Mouse (Mus musculus): ENCODE measurements at regions not wholly inside any gene's neighbourhood (a gene's known extent, or its start where the extent isn't known, plus 50 kb on each side); places are given as distances from the start of the nearest gene placed in this dataset.

- DNase-seq (ENCODE audit: low spot score) = no peak
Measured at GRCm38 (mm10) chr6:41121641-41122040, 86.3 kb upstream of the 2210010C04Rik start.

- DNase-seq (ENCODE audit: low spot score) = no peak
Measured at GRCm38 (mm10) chr6:41119176-41119575, 83.9 kb upstream of the 2210010C04Rik start.

- DNase-seq (ENCODE audit: low spot score) = no peak
Measured at GRCm38 (mm10) chr6:41118201-41118976, 83.1 kb upstream of the 2210010C04Rik start.

GRCm38 (mm10) chr6:41113943-41114342, 78.6 kb upstream of the 2210010C04Rik start:
- DNase-seq (ENCODE audit: low spot score) = no peak

- DNase-seq (ENCODE audit: low spot score) = no peak
Measured at GRCm38 (mm10) chr6:41112861-41113610, 77.7 kb upstream of the 2210010C04Rik start.

DNA sequence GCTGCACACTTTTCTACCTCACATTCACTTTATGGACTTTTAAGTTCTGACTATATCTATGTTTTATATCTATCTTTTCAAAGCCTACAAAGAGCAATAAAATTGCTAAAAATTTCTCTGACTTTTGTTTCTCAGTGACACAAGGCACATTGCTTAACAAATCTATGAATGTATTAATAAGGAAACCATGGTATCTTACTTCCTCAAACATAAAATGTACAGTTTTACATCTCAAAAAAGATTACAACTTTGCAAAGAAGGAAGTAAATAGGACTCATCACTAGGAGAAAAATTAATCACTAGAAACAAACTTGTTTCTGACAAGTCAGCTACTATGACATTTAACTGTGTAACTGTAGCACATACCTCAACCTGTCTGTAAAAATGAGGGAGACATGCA, 76.5 kb upstream of the 2210010C04Rik start:
- DNase-seq (ENCODE audit: low spot score) = no peak

GRCm38 (mm10) chr6:41108897-41109296, 73.6 kb upstream of the 2210010C04Rik start:
- DNase-seq (ENCODE audit: low spot score) = no peak

DNA sequence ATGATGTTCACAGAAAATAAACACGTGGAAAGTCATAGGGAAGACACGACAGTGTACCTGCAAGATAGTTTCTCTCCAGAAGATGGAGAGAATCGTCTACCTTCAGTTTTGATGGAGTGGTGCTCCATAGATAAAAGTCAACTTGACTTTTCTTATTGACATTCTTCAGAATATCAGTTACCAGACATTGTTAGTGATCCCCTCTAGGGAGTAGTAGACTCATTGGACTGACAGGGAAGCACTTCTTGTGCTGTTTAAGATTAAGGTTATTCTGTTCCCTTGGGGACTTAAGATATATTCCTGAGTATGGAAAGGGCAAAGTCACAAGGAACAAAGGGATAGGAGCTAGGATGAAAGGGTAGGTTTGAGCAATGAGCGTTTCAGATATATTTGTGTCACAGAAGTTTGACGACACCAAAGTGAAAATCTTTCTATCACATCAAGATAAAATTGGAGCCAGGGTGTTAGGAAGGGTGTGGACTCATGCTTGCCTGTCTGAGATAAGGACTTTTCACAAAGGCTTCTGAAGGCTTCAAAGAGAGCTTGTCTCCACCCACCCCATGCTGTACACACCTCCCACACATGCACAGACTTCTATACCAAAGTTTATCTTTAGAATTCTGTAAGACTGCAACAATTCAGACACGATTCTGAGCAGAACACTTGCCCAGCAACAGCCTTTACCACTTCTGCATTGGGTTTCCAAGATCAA, 68.5 kb upstream of the 2210010C04Rik start:
- DNase-seq (ENCODE audit: low spot score) = no peak

DNA sequence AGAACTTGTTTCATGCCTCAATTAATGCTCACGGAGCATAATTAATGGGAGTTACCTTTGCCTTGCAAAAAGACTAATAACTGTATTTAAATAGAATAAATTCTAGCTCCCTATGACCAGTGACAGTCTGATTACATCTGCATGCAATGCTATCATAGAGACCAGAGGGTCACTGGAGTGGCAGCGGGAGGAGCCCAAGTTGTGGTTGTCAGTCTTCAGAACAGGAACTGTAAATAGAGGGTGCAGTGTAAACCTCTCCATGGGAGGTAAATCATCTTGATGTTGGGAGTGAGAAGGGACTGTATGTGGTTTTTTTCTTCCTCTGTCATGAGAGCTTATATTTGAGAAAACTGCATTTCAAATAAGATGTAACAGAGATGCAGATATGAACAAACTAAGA, 66.7 kb upstream of the 2210010C04Rik start:
- DNase-seq (ENCODE audit: low spot score) = no peak

- DNase-seq (ENCODE audit: low spot score) = no peak
Measured at GRCm38 (mm10) chr6:41100258-41100657, 64.9 kb upstream of the 2210010C04Rik start.

DNA sequence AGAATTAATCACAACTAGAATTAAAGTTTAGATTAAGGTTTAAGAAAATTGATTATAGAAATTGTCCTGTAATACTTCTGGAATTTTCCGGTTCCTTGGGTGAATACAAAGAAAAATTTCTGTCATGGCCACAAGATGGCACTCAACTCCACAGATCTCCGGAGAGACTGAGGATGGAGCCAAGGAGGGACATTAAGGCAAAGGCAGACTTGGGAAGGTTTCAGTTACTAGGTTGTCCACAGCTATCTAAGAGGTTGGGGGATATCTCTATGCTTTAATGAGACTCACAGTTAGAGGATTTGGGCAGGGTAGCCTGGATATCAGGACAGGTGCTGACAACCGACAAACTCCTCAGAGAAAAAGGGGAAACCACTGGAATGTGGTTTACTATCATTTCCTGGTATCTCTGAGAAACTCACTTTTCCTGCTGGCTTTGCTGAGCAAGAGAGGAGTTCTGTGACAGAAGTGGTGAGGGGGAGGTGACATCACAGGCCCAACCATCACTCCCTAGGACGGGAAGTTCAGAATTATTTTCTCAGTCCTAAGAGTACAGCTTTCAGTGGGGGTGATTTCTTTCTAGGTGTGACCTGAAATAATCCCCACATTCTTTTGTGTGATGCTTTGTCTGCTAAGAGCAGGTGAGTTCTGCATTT, 56.0 kb upstream of the 2210010C04Rik start:
- DNase-seq (ENCODE audit: low spot score) = peak; percentile 8

All from MN1 (cell line).